Mouse (Mus musculus) induced T-regulatory cell, adult 2 months (primary cell): Measurements from ENCODE around the gene Olfr1196.
"Not testable (repeated sequence)": the region's sequence is repeated elsewhere in the genome, so short reads cannot be mapped to it uniquely, and the experiment has no call there.

ENCODE experiments used
- DNase-seq: peaks from one replicate; pipeline ENCODE4 v3.0.0-alpha.2; 2012; ENCODE audit warnings: low read depth

Olfr1196 gene

DNA sequence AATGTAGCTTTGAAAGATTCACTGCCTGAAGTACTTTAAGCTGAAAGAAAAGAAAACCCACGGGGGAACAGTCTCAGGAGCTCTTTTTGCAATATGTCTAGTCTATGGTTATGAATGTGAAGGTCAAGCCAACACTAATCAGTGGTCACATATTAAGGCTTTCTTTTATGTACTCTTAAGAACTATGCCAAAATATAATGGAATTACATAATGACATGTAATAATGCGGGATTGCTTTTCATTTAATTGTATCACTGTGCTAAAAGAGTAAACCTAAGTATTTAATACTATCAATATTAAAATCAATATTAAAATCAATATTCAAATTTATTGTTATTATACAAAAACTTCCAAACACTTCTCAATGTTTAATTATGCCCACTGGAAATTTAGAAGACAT, at the start of gene Olfr1196:
Gene Olfr1196, minus strand, starts transcription at position 101 of the 400 bp plus-strand sequence.
- no peak for DNase-seq

DNA sequence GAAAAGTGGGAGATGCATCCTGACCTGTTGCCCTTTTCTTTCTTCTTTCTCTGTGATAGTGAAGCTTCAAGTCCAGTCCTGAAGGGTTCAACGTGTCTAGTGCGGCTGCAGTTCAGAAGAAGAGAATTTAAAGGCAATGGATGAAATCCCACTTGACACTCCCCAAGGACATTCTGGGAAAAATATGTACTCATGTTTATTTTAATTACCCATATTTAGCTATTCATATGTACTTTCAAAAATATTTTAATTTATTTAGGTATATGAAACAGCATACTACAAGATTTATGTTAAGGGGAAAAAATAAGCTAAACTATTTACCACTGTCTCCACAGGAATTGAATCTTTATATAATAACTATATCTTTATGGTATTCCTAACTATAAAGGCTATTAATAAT, 46.9 kb upstream of the Olfr1196 start, which contains the start of gene Olfr1198:
Gene Olfr1198, minus strand, starts transcription at position 101 of the 400 bp plus-strand sequence.
- no peak for DNase-seq

DNA sequence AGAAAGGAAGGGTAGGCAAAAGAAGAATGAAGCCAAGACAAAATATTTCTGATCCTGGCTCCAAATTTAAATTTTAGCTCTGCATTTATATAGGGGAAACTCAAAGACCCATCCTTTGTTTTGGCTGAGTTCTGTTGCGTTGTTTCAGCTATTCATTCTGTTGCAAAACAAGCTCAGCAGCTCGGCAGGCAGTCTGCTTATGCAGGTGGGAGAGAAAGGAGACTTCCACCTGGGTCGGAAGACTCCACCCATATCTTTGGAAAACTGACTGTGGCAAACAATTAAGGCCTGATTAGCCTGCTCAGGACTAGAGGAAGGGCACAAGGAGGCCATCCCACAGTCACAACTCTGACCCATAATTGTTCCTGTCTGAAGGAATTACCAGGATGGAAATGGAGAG, 39.0 kb upstream of the Olfr1196 start:
- no peak for DNase-seq

DNA sequence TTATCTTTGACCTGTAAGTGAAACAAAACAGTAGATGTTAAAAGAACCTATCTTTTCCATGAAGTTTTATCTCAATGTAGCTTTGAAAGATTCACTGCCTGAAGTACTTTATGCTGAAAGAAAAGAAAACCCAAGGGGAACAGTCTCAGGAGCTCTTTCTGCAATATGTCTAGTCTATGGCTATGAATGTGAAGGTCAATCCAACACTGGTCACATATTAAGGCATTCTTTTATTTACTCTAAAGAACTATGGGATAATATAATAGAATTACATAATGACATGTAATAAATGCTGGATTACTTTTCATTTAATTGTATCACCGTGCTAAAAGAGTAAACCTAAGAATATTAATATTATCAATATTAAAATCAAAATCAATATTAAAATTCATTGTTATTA, 27.9 kb upstream of the Olfr1196 start, which contains the start of gene Olfr1197:
Gene Olfr1197, minus strand, starts transcription at position 101 of the 400 bp plus-strand sequence.
- no peak for DNase-seq

DNA sequence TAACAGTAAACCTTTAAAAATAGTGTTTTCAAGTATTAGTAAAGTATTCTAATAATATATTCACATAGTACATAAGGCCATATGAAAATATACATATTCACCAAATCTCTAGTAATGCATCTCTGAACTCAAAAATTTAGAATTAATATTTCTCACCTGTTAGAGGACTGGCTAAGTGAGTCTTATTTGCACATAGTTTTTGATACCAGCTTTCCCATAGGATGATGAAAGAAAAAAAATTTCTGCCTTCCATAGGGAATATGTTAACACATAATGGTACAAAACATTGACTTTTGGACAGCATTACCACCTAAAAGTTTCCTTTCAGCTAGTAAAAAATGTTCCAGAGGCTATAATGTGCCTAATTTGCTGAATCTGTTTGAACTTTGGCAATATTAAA, 15.3 kb downstream of the Olfr1196 start, which contains the start of gene Olfr1195:
Gene Olfr1195, minus strand, starts transcription at position 101 of the 400 bp plus-strand sequence.
- DNase-seq: no peak

DNA sequence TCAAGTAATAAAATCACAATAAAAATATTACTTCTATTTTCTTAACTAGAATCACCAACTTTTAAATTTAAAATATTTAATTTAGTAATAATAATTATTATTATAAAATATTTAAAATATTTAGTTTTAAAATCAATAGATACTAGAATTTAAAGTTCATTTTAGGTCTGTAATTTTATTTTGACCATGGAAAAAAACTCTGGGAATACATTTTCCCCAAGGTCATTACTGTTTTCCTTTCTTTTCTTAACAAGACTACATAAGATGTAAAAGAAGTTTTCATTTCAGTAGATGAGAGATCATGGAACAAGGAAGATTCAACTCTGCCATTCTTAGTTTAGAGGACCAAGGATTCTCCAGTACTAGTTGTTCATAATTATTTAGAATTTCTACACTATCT, 29.1 kb downstream of the Olfr1196 start, which contains the start of gene Olfr1193:
Gene Olfr1193, plus strand, starts transcription at position 301 of the 400 bp plus-strand sequence.
- DNase-seq: not testable (repeated sequence)

DNA sequence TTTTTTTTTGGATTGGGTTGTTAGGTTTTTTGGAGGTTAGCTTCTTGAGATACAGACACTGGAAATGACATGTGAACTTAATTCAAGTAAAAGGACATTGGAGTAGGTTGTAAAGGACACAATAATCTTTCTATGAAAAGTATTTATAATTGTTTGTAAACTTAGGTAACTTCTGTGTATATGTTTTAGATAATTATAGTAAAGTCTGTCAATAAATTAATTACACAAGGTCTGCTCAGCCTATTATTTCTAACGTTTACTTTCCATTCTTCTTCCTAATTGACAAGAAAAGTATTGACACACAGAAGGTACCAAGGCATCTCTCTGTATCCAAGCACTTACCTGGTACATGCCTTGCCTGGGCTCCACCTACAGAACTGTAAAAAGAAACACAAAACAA, 56.2 kb downstream of the Olfr1196 start, which contains the start of gene Olfr1192-ps1:
Gene Olfr1192-ps1, plus strand, starts transcription at position 301 of the 400 bp plus-strand sequence.
- DNase-seq: no peak
